Mouse (Mus musculus) cortical plate, adult 2 months (tissue): ENCODE measurements around the gene Jakmip3.

Experiments
- CTCF ChIP-seq: fragments of 200-500 bp; IDR thresholded peaks from 2 replicates; pipeline ENCODE4 v1.5.1; 2011; ENCODE audit warnings: mild to moderate bottlenecking, control low read depth, low read length; ENCODE audit not compliant: insufficient read depth; ENCODE audit errors: extremely low read depth
- POLR2A ChIP-seq: fragments of 200-500 bp; IDR thresholded peaks from 2 replicates; pipeline ENCODE4 v1.6.1; 2011; ENCODE audit warnings: mild to moderate bottlenecking, low read length, control low read depth; ENCODE audit not compliant: insufficient read depth; ENCODE audit errors: extremely low read depth

GRCm38 (mm10) chr7:139031215-139031614 lies 90.7 kb downstream of the Jakmip3 start:
- TF ChIP-seq POLR2A (no peak), CTCF (no peak)
